Mouse (Mus musculus) intestine, embryonic 14.5 days (tissue): Measurements from ENCODE around the gene Trim31. TPM values are rescaled to one million over a fixed set of nuclear protein-coding genes. Genes with fewer than 3 reads are reported as not detected.

Source experiments
- ATAC-seq: fragments of 200-750 bp; cut with Nextera tagmentation; replicated peaks from 2 replicates; pipeline ENCODE4 v1.8.0; 2017; ENCODE audit warnings: low read depth, moderate number of reproducible peaks, moderate TSS enrichment, moderate library complexity; ENCODE audit not compliant: low FRiP score, low TSS enrichment
- DNase-seq: peaks from one replicate; pipeline ENCODE4 v3.0.0-alpha.2; 2018; ENCODE audit warnings: low spot score
- H3K27ac ChIP-seq: fragments of 300-500 bp; sonication (generic); 2 replicates; pipeline ENCODE4 v1.5.1; 2014; ENCODE audit warnings: low read depth, mild to moderate bottlenecking, control low read depth
- H3K27me3 ChIP-seq: fragments of 300-500 bp; sonication (generic); replicated peaks from 2 replicates; pipeline ENCODE4 v1.6.1; 2014; ENCODE audit warnings: low read length, control low read depth; ENCODE audit not compliant: control insufficient read depth, insufficient read depth
- H3K36me3 ChIP-seq: fragments of 300-500 bp; sonication (generic); 2 replicates; pipeline ENCODE4 v1.6.1; 2014; ENCODE audit warnings: low read length, control low read depth; ENCODE audit not compliant: control insufficient read depth, insufficient read depth
- H3K4me1 ChIP-seq: fragments of 300-500 bp; sonication (generic); replicated peaks from 2 replicates; pipeline ENCODE4 v1.6.1; 2014; ENCODE audit warnings: low read length, control low read depth, mixed read lengths; ENCODE audit not compliant: control insufficient read depth, insufficient read depth
- H3K4me2 ChIP-seq: fragments of 300-500 bp; sonication (generic); 2 replicates; pipeline ENCODE4 v1.6.1; 2014; ENCODE audit warnings: low read length
- H3K4me3 ChIP-seq: fragments of 300-500 bp; sonication (generic); 2 replicates; pipeline ENCODE4 v1.5.1; 2014; ENCODE audit warnings: low read depth, low read length, control low read depth, mixed read lengths
- H3K9ac ChIP-seq: fragments of 300-500 bp; sonication (generic); 2 replicates; pipeline ENCODE4 v1.6.1; 2014; ENCODE audit warnings: mild to moderate bottlenecking, low read length
- H3K9me3 ChIP-seq: fragments of 300-500 bp; sonication (generic); 2 replicates; pipeline ENCODE4 v1.6.1; 2016; ENCODE audit warnings: low read length, control low read depth; ENCODE audit not compliant: control insufficient read depth
- WGBS: fragments of 180-500 bp; shearing (Covaris S2); extraction: QIAGEN DNeasy Blood & Tissue Kit; methylation state at CpG from one replicate; pipeline ENCODE4 v1.1.7; 2014; 5-methylcytosine and 5-hydroxymethylcytosine counted together
- polyA plus RNA-seq: library from polyadenylated mRNA; unstranded; fragments of >200 nt; fragmentation: Nextera tagmentation; extraction: Ambion mirVana; gene quantifications from 2 replicates; pipeline ENCODE4 v1.2.1, GENCODE M21; 2014

Trim31 gene
- polyA plus RNA-seq, result 21.4 and 25.7 TPM in 2 replicates

DNA sequence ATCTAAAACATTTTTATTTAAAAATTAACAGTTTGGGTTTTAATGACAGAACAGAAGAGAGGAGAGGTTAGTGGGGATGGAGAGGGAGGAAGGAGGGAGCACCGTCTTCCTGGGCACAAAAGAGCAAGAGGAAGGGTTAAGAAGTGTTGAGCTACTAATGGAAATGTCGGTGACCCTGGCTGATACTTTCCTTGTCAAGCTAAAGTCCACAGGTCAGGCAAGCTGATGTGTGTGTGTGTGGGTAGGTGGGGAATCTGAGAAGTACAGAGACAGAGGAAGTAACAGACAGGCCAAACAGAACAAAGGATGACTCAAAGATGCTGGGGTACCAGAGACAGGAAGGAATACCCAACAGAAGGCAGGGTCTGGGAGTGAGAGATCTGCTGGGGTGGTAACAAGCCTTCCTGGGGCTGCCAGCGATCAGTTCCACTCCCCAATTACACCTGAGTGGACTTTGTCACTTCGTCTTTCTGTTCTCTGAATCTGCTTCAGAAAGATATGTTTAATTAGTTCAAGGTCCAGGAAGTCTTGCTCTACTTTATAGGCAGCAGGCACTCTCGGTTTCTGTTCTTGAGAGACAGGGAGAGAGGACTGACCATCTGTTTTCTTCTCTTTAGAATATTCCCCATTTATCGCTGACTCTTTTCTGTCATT lies at the start of gene Trim31:
Gene Trim31 (plus strand): TSS at position 567 of the 654 bp plus-strand sequence.
- peak; percentile 57 for ATAC-seq
- H3K9me3 ChIP-seq, result no peaks in the 10 kb centered on the region
- H3K9ac ChIP-seq, result no peak within 1 kb of the TSS
- DNase-seq, result no peak
- WGBS, result 56% methylated on average over 6 of the region's 6 CpGs
- H3K4me2 ChIP-seq, result peak within 1 kb of the TSS; percentile 32
- H3K27ac ChIP-seq, result peak within 1 kb of the TSS; percentile 73
- no peak within 1 kb of the TSS for H3K4me3 ChIP-seq
- no peaks in the 10 kb centered on the region for H3K36me3 ChIP-seq
- H3K4me1 ChIP-seq, result no peaks in the 10 kb centered on the region
- H3K27me3 ChIP-seq, result no peaks in the 10 kb centered on the region

DNA sequence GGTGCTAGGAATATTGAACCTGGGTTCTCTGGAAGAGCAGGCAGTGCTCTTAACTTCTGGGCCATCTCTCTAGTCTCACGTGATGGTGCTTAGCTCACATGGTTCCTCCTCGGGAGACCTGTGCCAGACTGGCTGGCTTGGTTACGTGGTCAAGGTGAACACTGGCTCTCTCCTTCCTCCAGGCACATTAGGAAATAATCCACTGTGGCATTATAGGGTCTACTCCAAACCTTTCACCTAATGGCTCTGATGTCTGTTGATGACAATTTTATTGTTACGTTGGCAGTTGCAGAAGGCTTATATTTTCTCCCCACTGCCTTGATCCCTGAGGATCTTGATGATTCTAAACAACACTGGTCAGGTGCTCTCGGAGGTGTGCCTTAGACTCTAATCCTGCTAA lies 49.0 kb upstream of the Trim31 start:
- DNase-seq, result no peak
- no peak overlapping the region for H3K4me2 ChIP-seq
- 66% methylated on average over 5 of the region's 5 CpGs for WGBS
- H3K27me3 ChIP-seq, result no peaks in the 10 kb centered on the region
- H3K4me1 ChIP-seq, result no peaks in the 10 kb centered on the region
- no peak overlapping the region for H3K4me3 ChIP-seq
- no peak overlapping the region for H3K27ac ChIP-seq
- peaks cover 36% of the 10 kb centered on the region for H3K36me3 ChIP-seq
- no peak overlapping the region for H3K9ac ChIP-seq
- H3K9me3 ChIP-seq, result no peaks in the 10 kb centered on the region
- no peak for ATAC-seq

DNA sequence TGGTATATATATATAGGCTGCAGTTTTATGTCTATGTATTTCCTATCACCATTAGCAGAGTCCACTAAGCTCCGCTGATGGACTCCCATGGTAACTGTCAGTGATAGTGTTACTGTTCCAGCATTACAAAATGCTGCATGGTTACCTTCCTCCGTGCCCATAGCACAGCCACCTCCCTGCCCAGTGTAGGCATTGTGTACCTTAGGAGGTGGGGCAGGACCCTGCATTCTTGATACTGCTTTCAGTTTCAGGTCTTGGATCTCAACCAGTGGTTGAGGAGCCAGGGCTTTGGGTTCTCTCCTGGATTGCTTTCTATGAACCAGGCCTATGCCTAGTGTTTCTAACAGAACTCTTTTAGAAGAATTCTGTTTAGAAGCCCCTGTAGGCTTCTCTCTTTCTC lies 47.9 kb upstream of the Trim31 start:
- 0 out of 2 replicates have a peak, but pooled peaks have one; percentile 28 for ATAC-seq
- DNase-seq, result no peak
- no peak overlapping the region for H3K9ac ChIP-seq
- 78% methylated on average over 2 of the region's 2 CpGs for WGBS
- H3K4me2 ChIP-seq, result no peak overlapping the region
- H3K27ac ChIP-seq, result no peak overlapping the region
- no peaks in the 10 kb centered on the region for H3K9me3 ChIP-seq
- no peaks in the 10 kb centered on the region for H3K27me3 ChIP-seq
- no peaks in the 10 kb centered on the region for H3K4me1 ChIP-seq
- no peak overlapping the region for H3K4me3 ChIP-seq
- H3K36me3 ChIP-seq, result peaks cover 46% of the 10 kb centered on the region

DNA sequence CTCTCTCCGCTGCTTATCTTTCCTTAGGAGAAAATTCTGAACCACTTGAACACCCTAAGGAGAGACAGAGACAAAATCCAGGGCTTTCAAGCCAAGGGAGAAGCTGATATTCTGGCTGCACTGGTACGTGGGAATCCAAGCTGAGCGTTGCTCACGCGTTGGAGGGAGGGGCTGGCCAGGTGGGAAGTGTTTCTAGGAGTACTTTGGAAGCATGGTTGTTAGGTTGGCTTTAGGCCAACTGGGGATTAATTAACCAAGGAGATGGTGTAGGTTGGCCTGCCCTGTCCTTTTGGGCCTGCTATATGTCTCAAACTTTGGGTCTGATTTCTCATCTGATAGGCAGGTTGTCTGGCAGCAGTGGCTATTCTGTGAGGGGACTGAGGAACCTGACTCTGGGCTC lies 46.7 kb upstream of the Trim31 start:
- Histone ChIP-seq H3K27me3 (no peaks in the 10 kb centered on the region), H3K9ac (no peak overlapping the region), H3K4me1 (no peaks in the 10 kb centered on the region), H3K9me3 (no peaks in the 10 kb centered on the region), H3K4me2 (no peak overlapping the region), H3K4me3 (no peak overlapping the region), H3K36me3 (peaks cover 57% of the 10 kb centered on the region), H3K27ac (no peak overlapping the region)
- no peak for DNase-seq
- WGBS, result 70% methylated on average over 5 of the region's 5 CpGs
- peak; percentile 61; the same call in 1 of the 2 replicates for ATAC-seq

DNA sequence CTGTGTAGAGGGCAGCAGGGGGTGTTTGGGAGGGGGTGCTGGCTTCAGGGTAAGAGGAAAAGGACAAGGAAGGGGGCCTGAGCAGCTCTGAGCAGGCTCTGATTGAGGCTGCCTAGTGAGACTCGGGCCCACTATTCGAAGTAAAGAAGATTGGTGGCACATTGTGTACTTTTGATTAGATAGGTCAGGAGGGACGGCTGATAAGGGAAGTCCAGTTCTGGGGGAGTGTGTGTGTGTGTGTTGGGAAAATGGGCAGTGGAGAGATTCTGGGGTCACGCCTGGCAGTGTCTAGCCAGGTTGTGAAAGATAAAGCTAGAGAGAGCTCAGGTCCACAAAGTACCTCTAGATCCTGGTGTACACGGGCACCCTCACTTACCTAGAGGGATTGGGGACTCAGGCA lies 46.3 kb upstream of the Trim31 start:
- H3K27me3 ChIP-seq, result no peaks in the 10 kb centered on the region
- H3K36me3 ChIP-seq, result peaks cover 61% of the 10 kb centered on the region
- ATAC-seq, result no peak
- no peak overlapping the region for H3K4me3 ChIP-seq
- no peak overlapping the region for H3K9ac ChIP-seq
- WGBS, result 72% methylated on average over 5 of the region's 5 CpGs
- no peaks in the 10 kb centered on the region for H3K4me1 ChIP-seq
- H3K27ac ChIP-seq, result no peak overlapping the region
- H3K4me2 ChIP-seq, result no peak overlapping the region
- DNase-seq, result no peak
- H3K9me3 ChIP-seq, result no peaks in the 10 kb centered on the region

DNA sequence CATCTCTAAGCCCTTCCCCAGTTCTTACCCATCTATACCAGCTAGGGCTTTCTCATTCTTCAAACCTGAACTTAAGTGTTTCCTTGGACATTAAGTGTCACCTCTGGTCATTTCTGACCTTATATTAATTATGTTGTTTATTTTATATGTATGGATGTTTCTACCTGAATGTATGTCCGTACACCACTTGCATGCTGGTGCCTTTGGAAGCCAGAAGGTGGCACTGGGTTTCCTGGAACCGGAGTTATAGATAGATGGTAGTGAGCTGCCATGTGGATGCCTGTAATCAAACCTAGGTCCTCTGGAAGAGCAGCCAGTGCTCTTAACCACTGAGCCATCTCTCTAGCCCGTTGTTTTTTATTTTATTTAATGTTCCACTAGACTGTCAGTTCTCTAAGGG lies 42.4 kb upstream of the Trim31 start:
- no peaks in the 10 kb centered on the region for H3K4me1 ChIP-seq
- no peak for DNase-seq
- H3K4me3 ChIP-seq, result no peak overlapping the region
- H3K27ac ChIP-seq, result no peak overlapping the region
- no peak overlapping the region for H3K9ac ChIP-seq
- H3K27me3 ChIP-seq, result no peaks in the 10 kb centered on the region
- H3K4me2 ChIP-seq, result no peak overlapping the region
- H3K9me3 ChIP-seq, result no peaks in the 10 kb centered on the region
- peaks cover 96% of the 10 kb centered on the region for H3K36me3 ChIP-seq
- 89% methylated on average over 3 of the region's 3 CpGs for WGBS
- no peak for ATAC-seq

DNA sequence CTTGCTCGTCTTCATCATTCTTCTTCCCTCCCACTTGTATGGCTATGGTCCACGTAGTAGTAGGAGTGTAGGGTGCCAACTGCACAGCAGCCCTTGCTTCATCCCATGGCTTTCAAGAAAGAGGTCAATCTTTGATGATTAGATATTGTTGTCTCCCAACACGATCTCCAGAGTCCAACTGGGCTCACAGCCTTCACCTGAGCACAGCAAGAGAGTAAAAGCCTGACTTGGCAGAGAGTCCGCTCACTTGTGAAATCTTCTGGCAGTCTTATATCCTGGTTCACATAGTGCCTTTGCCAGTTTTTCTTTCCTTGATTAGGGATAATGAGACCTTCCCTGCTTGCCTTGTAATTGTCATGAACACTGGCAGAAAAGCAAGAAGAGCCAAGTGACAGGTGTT lies 41.7 kb upstream of the Trim31 start:
- DNase-seq, result no peak
- ATAC-seq, result no peak
- Histone ChIP-seq H3K36me3 (peaks cover 89% of the 10 kb centered on the region), H3K4me1 (no peaks in the 10 kb centered on the region), H3K27me3 (no peaks in the 10 kb centered on the region), H3K9me3 (no peaks in the 10 kb centered on the region), H3K9ac (no peak overlapping the region), H3K27ac (no peak overlapping the region), H3K4me2 (no peak overlapping the region), H3K4me3 (no peak overlapping the region)
- 91% methylated on average over 4 of the region's 4 CpGs for WGBS

DNA sequence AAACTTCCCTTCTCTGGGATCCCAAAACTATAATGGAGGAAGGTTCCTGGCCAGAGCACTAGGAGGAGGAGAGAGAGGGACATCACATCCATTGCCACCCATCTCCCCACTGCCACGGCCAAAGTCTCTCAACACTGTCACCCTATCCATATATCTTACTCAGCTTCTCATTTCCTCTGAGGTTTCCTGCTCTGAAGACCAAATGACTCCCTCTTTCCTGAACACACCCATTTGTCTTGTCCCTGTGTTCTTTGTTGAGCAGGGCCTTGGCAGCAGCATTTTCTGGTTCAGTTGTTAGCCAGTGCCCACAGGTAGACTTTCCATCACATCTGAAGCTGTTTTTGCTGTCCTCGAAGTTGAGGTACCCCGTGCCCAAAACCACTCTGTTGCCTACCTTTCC lies 39.7 kb upstream of the Trim31 start:
- no peak for DNase-seq
- 96% methylated on average over 3 of the region's 3 CpGs for WGBS
- peaks cover 69% of the 10 kb centered on the region for H3K36me3 ChIP-seq
- no peaks in the 10 kb centered on the region for H3K27me3 ChIP-seq
- ATAC-seq, result no peak
- no peak overlapping the region for H3K27ac ChIP-seq
- no peak overlapping the region for H3K9ac ChIP-seq
- no peak overlapping the region for H3K4me3 ChIP-seq
- H3K9me3 ChIP-seq, result no peaks in the 10 kb centered on the region
- no peaks in the 10 kb centered on the region for H3K4me1 ChIP-seq
- H3K4me2 ChIP-seq, result no peak overlapping the region

DNA sequence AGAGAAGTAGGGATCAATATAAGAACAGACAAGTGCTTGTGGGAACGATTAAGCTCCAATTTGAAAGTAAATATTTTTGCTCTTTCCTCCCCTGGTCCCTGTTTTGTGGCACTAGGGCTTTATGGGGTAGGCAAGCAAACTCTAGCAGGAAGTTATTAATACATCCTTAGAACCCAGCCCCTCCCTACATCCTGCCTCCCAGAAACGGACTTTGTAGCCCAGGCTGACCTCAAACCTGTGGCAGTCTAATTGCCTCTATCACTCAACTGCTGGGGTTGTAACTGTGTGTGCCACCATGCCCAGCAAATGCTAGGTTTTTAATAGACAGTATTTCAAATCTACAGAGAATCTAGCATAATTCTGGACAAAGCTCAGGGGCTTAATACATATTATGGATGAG lies 36.2 kb upstream of the Trim31 start:
- H3K4me3 ChIP-seq, result no peak overlapping the region
- H3K9ac ChIP-seq, result no peak overlapping the region
- no peak for ATAC-seq
- 47% methylated on average over 2 of the region's 2 CpGs for WGBS
- H3K27ac ChIP-seq, result no peak overlapping the region
- peaks cover 9% of the 10 kb centered on the region for H3K27me3 ChIP-seq
- H3K9me3 ChIP-seq, result no peaks in the 10 kb centered on the region
- DNase-seq, result no peak
- H3K4me1 ChIP-seq, result 0 out of 2 replicates have a peak, but pooled peaks cover 1% of the 10 kb centered on the region
- H3K4me2 ChIP-seq, result no peak overlapping the region
- peaks cover 36% of the 10 kb centered on the region for H3K36me3 ChIP-seq
